Mouse (Mus musculus): ENCODE data around the gene Klhl29. TPM values are rescaled to one million over a fixed set of nuclear protein-coding genes. Genes with fewer than 3 reads are reported as not detected.
"Not testable (repeated sequence)": the region's sequence is repeated elsewhere in the genome, so short reads cannot be mapped to it uniquely, and the experiment has no call there.

The Klhl29 gene
- total and polyA plus RNA-seq, 3 experiments: 16.3 to 54.3 (median 17.9) TPM

GRCm38 (mm10) chr12:5358497-5358896 is 17.0 kb downstream of the Klhl29 start:
- DNase-seq: no peak

- no peak for DNase-seq
These were observed 22.1 kb downstream of the Klhl29 start for GRCm38 (mm10) chr12:5353416-5353815.

GRCm38 (mm10) chr12:5352771-5353170 is 22.7 kb downstream of the Klhl29 start:
- DNase-seq: no peak

- DNase-seq: peak; percentile 85
These were observed 24.8 kb downstream of the Klhl29 start for GRCm38 (mm10) chr12:5350491-5351285.

GRCm38 (mm10) chr12:5345088-5345487 is 30.4 kb downstream of the Klhl29 start:
- no peak for DNase-seq

- DNase-seq: not testable (repeated sequence)
These were observed 31.0 kb downstream of the Klhl29 start for GRCm38 (mm10) chr12:5344457-5344856.

- no peak for DNase-seq
These were observed 35.3 kb downstream of the Klhl29 start for GRCm38 (mm10) chr12:5340151-5340603.

- DNase-seq: peak; percentile 44
These were observed 38.4 kb downstream of the Klhl29 start for GRCm38 (mm10) chr12:5336927-5337712.

GRCm38 (mm10) chr12:5336331-5336730 is 39.2 kb downstream of the Klhl29 start:
- no peak for DNase-seq

- DNase-seq: no peak
These were observed 40.5 kb downstream of the Klhl29 start for GRCm38 (mm10) chr12:5334956-5335355.

- DNase-seq: no peak
These were observed 41.3 kb downstream of the Klhl29 start for GRCm38 (mm10) chr12:5334175-5334574.

- no peak for DNase-seq
These were observed 43.5 kb downstream of the Klhl29 start for GRCm38 (mm10) chr12:5331810-5332484.

- no peak for DNase-seq
These were observed 44.9 kb downstream of the Klhl29 start for GRCm38 (mm10) chr12:5330496-5331070.

- DNase-seq: no peak
These were observed 52.9 kb downstream of the Klhl29 start for GRCm38 (mm10) chr12:5322444-5323087.

GRCm38 (mm10) chr12:5321017-5321416 is 54.5 kb downstream of the Klhl29 start:
- no peak for DNase-seq

- no peak for DNase-seq
These were observed 56.0 kb downstream of the Klhl29 start for GRCm38 (mm10) chr12:5319359-5319973.

GRCm38 (mm10) chr12:5316029-5316567 is 59.4 kb downstream of the Klhl29 start:
- no peak for DNase-seq

- DNase-seq: no peak
These were observed 67.6 kb downstream of the Klhl29 start for GRCm38 (mm10) chr12:5307923-5308322.

GRCm38 (mm10) chr12:5305466-5305865 is 70.0 kb downstream of the Klhl29 start:
- no peak for DNase-seq

- DNase-seq: peak; percentile 67
These were observed 71.6 kb downstream of the Klhl29 start for GRCm38 (mm10) chr12:5303912-5304311.

- DNase-seq: no peak
These were observed 72.4 kb downstream of the Klhl29 start for GRCm38 (mm10) chr12:5303100-5303499.

Data from adrenal gland, adult 2 months (tissue).